Mouse (Mus musculus): ENCODE measurements around the gene Tfrc.

- TF ChIP-seq CTCF (IDR thresholded peaks at IDR 0.05; ENCODE audit: control insufficient read depth, insufficient read depth, insufficient read length), result no peak
- TF ChIP-seq USF1 (IDR thresholded peaks at IDR 0.05; ENCODE audit: low read depth), result no peak
Observed at GRCm38 (mm10) chr16:32658743-32659171, 50.0 kb downstream of the Tfrc start.

All from C2C12 (cell line).